Mouse (Mus musculus) cerebellum, postnatal 4 days (tissue): ENCODE results near the gene Tlnrd1.
"Not testable (repeated sequence)": the region's sequence is repeated elsewhere in the genome, so short reads cannot be mapped to it uniquely, and the experiment has no call there.

Experiments used
- DNase-seq, 2 experiments: peaks; one replicate each; pipeline ENCODE4 v3.0.0; 2022; ENCODE audit warnings: low spot score in 2 of 2, mixed read lengths in 1 of 2

Gene Tlnrd1

DNA sequence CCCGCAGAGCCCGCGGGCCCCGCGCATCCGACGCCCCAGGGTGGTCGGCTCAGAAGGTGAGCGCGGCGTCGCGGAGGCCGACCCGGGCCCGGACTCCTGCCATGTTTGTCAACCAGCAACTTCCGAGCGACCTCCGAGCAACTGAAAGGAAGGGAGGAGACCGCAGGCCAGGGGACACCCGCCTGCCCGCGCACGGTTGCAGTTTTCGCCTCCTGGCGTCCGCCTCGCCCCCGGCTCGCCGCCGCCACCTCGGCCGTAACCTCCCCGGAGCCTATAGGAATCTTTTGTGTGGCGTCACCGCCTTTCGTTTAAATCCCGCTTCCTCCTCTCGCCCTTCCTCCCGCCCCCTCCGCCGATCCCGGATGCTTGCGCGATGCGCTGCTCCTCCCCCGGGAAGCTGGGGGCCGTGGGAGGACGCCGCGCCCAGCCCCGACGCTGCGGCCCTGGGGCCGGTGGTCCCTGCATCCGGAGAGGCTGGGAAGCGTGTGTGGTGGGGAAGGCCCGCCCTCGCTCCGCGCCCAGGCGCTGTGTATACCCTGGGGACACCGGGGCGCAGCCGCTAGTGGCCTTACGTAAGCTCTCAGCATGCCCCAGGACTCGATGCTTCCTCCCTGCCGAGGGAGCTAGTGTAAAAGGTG, at the start of gene Tlnrd1, which contains the start of gene Mesd:
TSS of gene Tlnrd1 (minus strand) at position 285 of the 638 bp plus-strand sequence.
TSS of gene Mesd (plus strand) at position 446 of the 638 bp plus-strand sequence.
- DNase-seq = peak; percentile 64 to 80

DNA sequence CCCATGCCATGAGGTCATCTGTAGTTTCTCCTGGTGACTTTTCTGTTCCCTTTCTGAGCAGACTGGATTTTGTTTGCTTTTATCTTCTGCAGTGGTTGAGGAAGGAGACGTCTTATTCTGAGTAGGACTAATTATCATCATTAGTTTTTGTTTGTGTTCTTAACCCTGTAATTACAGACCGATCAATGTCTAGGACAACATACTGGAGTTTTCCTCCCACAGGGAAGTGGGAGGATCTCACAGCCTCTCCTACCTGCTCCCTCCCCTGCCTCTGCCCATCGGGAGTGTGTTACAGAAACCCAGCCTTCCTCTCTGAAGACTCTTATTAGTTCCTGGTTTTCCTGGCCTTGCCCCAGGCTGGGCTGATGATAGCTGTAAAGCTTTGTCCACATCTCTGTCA, 37.5 kb upstream of the Tlnrd1 start:
- no peak for DNase-seq

- DNase-seq = no peak
Measured at GRCm38 (mm10) chr7:83920241-83920640, 36.1 kb upstream of the Tlnrd1 start.

DNA sequence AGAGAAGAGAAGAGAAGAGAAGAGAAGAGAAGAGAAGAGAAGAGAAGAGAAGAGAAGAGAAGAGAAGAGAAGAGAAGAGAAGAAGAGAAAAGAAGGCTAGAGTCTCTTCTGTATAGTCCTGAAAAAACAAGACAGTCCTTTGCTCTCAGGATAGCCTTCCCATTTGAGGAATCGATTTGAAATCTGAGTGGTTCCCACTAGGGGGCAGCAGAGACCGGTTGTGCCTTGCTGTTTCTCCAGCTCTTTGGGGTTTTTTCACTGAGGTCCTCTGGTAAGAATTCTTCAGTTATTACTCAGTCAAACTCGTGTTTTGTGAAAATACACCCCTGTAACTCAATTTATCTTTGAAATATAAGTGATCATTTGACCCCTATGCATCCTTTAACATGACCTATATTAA, 30.5 kb upstream of the Tlnrd1 start:
- DNase-seq = peak; percentile 91 to 92

DNA sequence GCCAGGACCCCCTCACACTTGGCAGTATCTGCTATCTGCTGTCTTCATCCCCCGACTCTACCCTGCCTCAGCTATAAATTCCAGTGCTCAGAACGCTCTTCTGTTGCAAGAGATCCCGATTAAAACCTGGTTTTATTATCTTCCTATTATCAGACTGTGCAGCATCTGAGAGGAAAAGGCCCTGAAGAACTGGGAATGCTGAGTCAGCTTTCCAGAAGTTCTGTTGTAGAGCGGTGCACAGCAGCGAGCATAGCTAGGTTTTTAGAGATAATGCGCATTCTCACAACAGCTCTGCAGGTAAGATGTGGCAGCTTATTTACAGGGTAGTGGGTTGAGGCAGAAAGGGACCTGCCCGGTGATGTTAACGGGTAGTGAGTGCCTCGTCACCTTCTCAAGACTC, 29.9 kb upstream of the Tlnrd1 start:
- no peak for DNase-seq

- DNase-seq = no peak
Measured at GRCm38 (mm10) chr7:83913405-83913932, 29.4 kb upstream of the Tlnrd1 start.

GRCm38 (mm10) chr7:83911909-83912308, 27.8 kb upstream of the Tlnrd1 start:
- DNase-seq = no peak

- no peak for DNase-seq
Measured at GRCm38 (mm10) chr7:83904831-83905230, 20.7 kb upstream of the Tlnrd1 start.

DNA sequence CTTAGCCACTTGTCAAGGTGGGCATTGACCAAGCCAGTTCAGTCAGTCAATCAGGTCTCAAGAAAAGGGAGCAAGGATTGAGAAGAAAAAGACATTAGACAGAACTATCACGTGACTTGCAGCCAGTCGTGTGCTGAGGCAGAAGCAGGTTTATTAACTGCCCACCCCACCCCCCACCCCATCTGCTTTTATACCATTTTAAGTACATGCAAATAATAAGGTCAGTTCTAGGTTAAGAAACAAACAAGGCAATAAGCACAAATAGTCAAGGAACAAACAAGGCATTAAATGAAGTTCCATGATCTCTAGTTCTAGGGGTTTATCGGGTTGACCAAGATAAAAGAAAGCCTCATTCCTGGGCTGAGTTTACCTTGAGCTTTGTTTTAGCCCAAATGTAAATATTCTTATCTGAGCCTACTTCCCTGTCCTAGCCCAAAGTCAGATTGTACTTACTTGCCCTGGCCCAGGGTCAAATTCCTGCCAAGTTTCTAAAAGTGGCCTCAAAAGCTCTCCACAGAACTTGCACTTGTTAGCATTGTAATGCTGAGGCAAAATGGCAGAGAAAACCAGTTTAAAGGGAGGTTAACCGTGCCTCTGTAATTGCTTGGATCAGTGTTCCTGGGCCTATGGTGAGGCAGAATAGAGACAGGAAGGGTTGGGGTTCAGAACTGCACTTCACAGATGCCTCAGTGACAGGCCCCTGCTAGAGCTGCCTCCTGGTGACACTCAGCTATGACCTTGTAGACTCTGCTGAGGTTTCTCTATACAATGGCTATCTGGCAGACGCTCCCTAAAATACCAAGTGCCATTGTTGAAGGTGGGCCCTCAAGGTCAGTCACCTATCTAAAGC, 18.4 kb upstream of the Tlnrd1 start:
- DNase-seq = no peak

- no peak for DNase-seq
Measured at GRCm38 (mm10) chr7:83901425-83901824, 17.3 kb upstream of the Tlnrd1 start.

- DNase-seq = no peak
Measured at GRCm38 (mm10) chr7:83900519-83900918, 16.4 kb upstream of the Tlnrd1 start.

DNA sequence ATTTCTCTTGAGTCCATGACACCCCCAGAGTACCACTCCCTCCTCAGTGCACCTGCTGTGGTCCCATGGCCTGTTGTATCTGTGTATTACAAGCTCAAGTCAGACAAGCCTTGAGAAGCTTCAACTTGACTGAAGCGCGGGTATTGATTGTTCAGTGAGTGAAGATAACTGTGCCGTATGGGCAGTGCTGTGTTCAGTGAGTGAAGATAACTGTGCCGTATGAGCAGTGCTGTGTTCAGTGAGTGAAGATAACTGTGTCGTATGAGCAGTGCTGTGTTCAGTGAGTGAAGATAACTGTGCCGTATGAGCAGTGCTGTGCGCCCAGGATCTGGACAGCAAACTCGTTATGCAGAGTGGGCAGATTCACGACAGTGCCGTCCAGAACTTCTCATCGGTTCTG, 14.2 kb upstream of the Tlnrd1 start:
- no peak for DNase-seq

DNA sequence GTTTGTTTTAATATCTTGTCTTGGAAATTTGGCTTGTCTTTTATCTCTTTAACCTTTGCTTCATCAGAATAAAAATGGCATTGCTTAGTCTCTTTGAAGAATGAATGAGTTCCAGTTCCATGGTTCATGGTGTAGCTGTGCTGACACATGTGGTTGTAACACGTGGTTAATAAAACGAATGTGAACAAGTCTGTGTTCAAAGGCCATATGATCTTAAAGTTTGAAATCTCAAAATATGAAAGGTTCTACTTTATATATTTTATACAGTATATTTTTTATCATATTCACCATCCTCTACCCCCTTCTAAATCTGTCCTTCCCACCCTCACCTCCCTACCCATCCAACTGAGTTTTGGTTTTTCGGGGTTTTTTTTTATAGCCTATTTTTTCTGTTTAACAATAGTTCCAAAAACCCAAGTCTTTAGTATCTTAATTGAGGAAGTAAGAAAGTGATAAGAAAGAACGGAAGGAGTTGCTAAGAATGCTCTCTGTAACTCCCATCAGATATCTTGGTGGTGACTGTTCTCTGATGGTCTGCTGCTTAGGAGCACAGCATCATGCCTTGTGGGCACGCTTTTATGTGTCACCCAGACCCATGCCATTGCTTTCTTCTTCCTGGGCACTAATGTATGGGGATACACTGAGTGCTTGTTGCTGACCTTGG, 12.1 kb upstream of the Tlnrd1 start:
- no peak for DNase-seq

DNA sequence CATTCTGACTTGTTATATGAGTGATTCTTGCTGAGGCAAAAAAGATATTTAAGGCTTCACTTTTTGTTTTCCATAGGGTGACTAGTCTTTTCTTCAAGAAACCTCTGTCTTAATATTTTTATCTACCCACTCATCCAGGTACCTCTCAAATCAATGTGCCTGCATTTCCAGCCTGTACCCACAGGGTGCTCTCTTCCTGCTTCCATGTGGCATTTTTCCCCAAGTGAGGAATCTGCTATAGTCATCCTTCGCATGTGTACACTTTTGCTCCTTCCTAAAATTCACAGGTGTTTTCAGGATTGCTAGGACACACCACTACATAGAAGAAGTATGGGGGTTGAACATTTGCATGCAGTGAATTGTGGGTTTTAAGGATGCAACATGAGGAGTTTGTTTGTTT, 10.2 kb upstream of the Tlnrd1 start:
- no peak for DNase-seq

- no peak for DNase-seq
Measured at GRCm38 (mm10) chr7:83892333-83892669, 8.2 kb upstream of the Tlnrd1 start.

DNA sequence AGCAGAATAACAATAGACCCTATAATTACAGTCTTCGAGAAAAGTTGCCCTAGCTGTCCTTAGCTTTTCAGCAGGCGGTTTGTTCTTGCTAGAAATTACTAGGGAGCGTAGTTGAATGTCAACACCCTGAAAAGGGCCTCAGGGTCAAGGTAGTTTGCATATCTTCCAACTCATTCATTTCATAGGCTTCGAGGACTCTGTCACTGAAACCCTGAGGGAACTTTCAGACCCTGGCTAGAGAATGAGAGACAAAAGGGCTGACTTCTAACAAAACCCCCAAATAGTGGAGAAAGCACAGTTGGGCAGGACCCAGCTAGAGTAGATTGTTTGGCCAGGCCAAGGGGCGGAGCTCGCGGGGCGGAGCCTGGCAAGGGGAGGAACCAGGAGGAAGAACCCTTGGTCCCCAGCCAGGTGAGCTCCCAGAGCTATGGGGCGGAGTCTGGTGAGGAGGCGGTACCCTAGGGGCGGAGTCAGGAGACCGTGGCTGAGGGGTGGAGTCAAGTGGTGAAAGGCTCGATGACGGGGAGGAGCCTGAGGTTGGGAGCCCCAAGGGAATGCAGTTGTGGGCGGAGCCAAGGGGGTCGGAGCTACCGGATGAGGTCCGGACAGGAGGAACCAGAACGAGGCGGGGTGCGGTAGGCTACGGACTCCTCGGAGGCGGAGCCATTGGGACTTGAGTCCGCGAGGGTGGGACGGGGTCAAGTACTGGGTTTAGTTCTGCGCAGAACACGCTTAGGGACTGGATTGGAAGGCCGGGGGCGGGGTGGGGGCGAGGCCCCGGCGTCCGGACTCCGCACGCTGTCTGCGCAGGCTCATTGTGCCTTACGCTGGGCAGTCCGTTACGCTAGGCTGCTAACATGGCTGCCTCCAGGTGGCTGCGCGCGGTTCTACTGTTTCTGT, 7.6 kb upstream of the Tlnrd1 start:
- DNase-seq = peak; percentile 88 to 97

- not testable (repeated sequence) for DNase-seq
Measured at GRCm38 (mm10) chr7:83889946-83890345, 5.8 kb upstream of the Tlnrd1 start.

GRCm38 (mm10) chr7:83889383-83889782, 5.3 kb upstream of the Tlnrd1 start:
- no peak for DNase-seq

- no peak for DNase-seq
Measured at GRCm38 (mm10) chr7:83886366-83887129, 2.4 kb upstream of the Tlnrd1 start.

GRCm38 (mm10) chr7:83885835-83886234, 1.7 kb upstream of the Tlnrd1 start:
- DNase-seq = no peak
